Comparison of ENCODE assay signal across 8 mouse cellular contexts in the genomic region with DNA sequence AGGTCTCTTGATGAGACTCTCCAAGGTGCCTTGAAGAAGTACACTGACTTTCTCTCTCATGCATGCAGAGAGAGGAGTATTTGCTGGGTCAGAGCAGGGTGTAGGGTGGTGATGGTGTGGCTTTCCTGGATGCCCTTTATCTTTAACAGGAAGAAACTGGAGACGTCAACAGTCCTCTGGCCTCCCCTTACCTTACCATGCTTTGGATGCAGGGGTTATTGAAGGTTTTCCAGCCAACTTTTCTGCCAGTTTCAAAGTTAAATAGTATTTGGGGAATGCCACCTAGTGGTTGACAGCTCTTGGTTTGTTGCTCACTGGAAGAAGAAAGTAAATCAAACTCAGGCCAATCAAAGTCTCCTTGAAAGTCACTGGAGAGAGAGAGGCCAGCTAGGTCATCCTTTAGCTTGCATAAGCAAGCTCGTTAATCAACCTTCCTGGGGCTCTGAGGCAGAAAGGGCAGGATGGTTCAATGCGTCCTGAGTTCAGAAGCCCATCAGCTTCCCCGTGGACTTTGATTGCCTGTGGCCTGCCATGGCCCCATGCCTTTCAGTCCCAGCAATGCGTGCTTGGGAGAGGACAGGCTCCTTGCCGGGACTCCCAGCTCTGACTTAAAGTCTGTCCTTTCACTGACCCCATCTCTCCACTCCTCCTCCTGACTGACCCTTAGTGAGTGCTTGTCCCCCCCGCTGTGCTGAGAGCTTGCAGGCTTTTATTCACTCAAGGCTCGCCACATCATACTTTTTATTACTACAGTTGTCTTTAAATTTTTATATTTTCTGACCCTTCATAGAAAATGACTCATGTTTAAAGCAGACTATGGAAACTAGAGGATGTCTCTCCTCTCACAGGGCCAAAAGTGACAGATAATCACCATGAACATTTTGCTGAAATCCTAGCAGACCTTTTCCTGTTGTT. TPM values are rescaled to one million over a fixed set of nuclear protein-coding genes. Genes with fewer than 3 reads are reported as not detected.
DNase-seq lines count a peak whose midpoint lies in the region.

No protein-coding gene starts in this region.

- peak; percentile 12 for DNase-seq in ovary, postnatal 14 days (ENCODE audit: low spot score)
- no peak for DNase-seq in ovary, postnatal 36 days (ENCODE audit: low spot score)
- peak; percentile 50 for DNase-seq in adrenal gland, adult 8-10 months
- peak; percentile 69 for DNase-seq in heart, adult 8-10 months (ENCODE audit: low spot score)
- peak; percentile 92 for DNase-seq in kidney, adult 9 months
- DNase-seq in mesoderm, embryonic 11.5 days (ENCODE audit: low read depth, low spot score) = peak; percentile 87
- no peak for DNase-seq in cerebellum, postnatal 36 days
- no peak for DNase-seq in layer of hippocampus, postnatal 36 days

RNA-seq across cellular contexts. Expression of gene Mdm1, which starts 31.3 kb away (rescaled TPM):
- 10 to 100 TPM; 11.6 to 15.6 (median 14.0) TPM for total RNA-seq in adrenal gland, adult 8-10 months (2022)
- total RNA-seq in heart, adult 8-10 months (2022) = 1 to 10 TPM; 3.7 to 6.2 (median 5.1) TPM
- total RNA-seq in layer of hippocampus, postnatal 36 days (2021) = 10 to 100 TPM; 10.7 to 13.3 TPM

Comparison
In these comparisons a context has a peak if more than half of its experiments do, and no peak if none do; other contexts are left out.
1. DNase-seq: peak in ovary, postnatal 14 days (single experiment), adrenal gland, adult 8-10 months (single experiment), heart, adult 8-10 months (single experiment), kidney, adult 9 months (single experiment) and mesoderm, embryonic 11.5 days (single experiment); none in ovary, postnatal 36 days (single experiment), cerebellum, postnatal 36 days (0 of 2) and layer of hippocampus, postnatal 36 days (0 of 2).